Mouse (Mus musculus): ENCODE measurements around the gene Ssr3.

DNA sequence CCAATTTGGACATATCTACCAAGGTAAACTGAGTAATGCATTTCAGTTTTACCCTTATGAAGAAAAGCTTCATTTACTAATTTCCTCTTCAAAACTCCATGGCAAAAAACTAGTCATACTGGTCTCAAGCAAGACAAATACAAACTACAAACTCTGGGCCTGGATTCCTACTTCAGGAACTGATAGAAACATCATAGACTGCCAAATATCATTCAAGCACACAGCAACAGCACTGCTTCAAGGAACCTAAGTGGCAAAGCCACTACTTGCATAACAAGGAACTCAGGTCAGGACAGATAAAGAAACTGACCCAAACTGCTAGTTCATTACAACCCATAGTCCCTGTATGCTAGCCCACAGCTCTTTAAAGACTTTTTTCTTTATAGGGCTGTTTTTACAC is 13.7 kb downstream of the Ssr3 start:
- TF ChIP-seq POLR2A (IDR thresholded peaks at IDR 0.05; ENCODE audit: extremely low read depth, insufficient read depth, low read length), result no peak
- no peak for TF ChIP-seq CTCF (IDR thresholded peaks at IDR 0.05; ENCODE audit: low read depth, low read length)
